Mouse (Mus musculus): ENCODE measurements at regions not wholly inside any gene's neighbourhood (a gene's known extent, or its start where the extent isn't known, plus 50 kb on each side); places are given as distances from the start of the nearest gene placed in this dataset.

DNA sequence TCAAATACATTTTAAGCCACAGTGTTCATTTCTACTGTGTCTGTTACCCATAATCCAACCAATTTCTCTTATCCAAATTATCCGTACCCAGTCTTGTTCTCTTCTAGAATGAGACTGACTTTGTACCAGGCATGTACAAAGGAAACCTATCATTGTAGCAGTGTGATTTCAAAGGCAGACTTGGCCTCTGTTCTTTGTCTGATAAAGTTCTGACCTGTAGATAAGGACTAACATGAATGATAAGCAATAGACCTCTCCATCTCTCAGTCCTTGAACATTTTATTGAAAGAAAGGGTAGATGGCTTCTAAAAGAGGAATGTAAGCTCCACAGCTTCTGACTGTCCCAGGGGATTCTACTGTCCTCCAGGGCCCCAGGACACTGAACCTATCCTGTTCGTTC, 152.2 kb upstream of the Meis1 start:
- TF ChIP-seq HCFC1 (IDR thresholded peaks at IDR 0.05; ENCODE audit: borderline replicate concordance, insufficient read depth, low read length) = no peak
- TF ChIP-seq CHD2 (IDR thresholded peaks at IDR 0.05; ENCODE audit: low read depth, low read length) = no peak
- TF ChIP-seq MAFK (IDR thresholded peaks at IDR 0.05; ENCODE audit: insufficient read depth, low read depth, low read length) = no peak

Measured in ES-E14 (cell line).